Mouse (Mus musculus) embryonic facial prominence, embryonic 14.5 days (tissue): ENCODE results near the gene Galnt6. TPM values are rescaled to one million over a fixed set of nuclear protein-coding genes. Genes with fewer than 3 reads are reported as not detected.

ENCODE experiments used
- ATAC-seq: fragments of 200-750 bp; cut with Nextera tagmentation; 2 replicates; pipeline ENCODE4 v1.8.0; 2017; ENCODE audit warnings: low read depth, moderate number of reproducible peaks, moderate TSS enrichment
- DNase-seq: peaks from one replicate; pipeline ENCODE4 v3.0.0-alpha.2; 2015; ENCODE audit warnings: low spot score
- H3K27ac ChIP-seq: fragments of 300-500 bp; sonication (generic); replicated peaks from 2 replicates; pipeline ENCODE4 v1.5.1; 2014; ENCODE audit warnings: low read depth, mild to moderate bottlenecking, low read length, moderate library complexity
- H3K27me3 ChIP-seq: fragments of 300-500 bp; sonication (generic); replicated peaks from 2 replicates; pipeline ENCODE4 v1.6.1; 2014; ENCODE audit warnings: low read length; ENCODE audit not compliant: control insufficient read depth, insufficient read depth
- H3K36me3 ChIP-seq: fragments of 300-500 bp; sonication (generic); 2 replicates; pipeline ENCODE4 v1.6.1; 2014; ENCODE audit warnings: low read length, mixed read lengths; ENCODE audit not compliant: control insufficient read depth, insufficient read depth
- H3K4me1 ChIP-seq: fragments of 300-500 bp; sonication (generic); 2 replicates; pipeline ENCODE4 v1.6.1; 2014; ENCODE audit warnings: antibody characterized with exemption, low read length; ENCODE audit not compliant: control insufficient read depth, insufficient read depth
- H3K4me2 ChIP-seq: fragments of 300-500 bp; sonication (generic); 2 replicates; pipeline ENCODE4 v1.6.1; 2014; ENCODE audit warnings: low read depth, mild to moderate bottlenecking, low read length, moderate library complexity, mixed read lengths
- H3K4me3 ChIP-seq: fragments of 300-500 bp; sonication (generic); 2 replicates; pipeline ENCODE4 v1.5.1; 2014; ENCODE audit warnings: low read depth, mild to moderate bottlenecking, low read length
- H3K9ac ChIP-seq: fragments of 300-500 bp; sonication (generic); 2 replicates; pipeline ENCODE4 v1.6.1; 2014; ENCODE audit warnings: low read depth, mild to moderate bottlenecking, low read length, moderate library complexity, mixed read lengths
- H3K9me3 ChIP-seq: fragments of 300-500 bp; sonication (generic); 2 replicates; pipeline ENCODE4 v1.6.1; 2016; ENCODE audit warnings: low read length; ENCODE audit not compliant: control insufficient read depth
- WGBS: fragments of 180-500 bp; shearing (Covaris S2); extraction: QIAGEN DNeasy Blood & Tissue Kit; methylation state at CpG from one replicate; pipeline ENCODE4 v1.1.7; 2014; 5-methylcytosine and 5-hydroxymethylcytosine counted together
- polyA plus RNA-seq: library from polyadenylated mRNA; unstranded; fragments of >200 nt; fragmentation: Nextera tagmentation; extraction: Ambion mirVana; gene quantifications from 2 replicates; pipeline ENCODE4 v1.2.1, GENCODE M21; 2014

The Galnt6 gene
- polyA plus RNA-seq, 1 experiment from 2014 or later = 2.1 TPM

DNA sequence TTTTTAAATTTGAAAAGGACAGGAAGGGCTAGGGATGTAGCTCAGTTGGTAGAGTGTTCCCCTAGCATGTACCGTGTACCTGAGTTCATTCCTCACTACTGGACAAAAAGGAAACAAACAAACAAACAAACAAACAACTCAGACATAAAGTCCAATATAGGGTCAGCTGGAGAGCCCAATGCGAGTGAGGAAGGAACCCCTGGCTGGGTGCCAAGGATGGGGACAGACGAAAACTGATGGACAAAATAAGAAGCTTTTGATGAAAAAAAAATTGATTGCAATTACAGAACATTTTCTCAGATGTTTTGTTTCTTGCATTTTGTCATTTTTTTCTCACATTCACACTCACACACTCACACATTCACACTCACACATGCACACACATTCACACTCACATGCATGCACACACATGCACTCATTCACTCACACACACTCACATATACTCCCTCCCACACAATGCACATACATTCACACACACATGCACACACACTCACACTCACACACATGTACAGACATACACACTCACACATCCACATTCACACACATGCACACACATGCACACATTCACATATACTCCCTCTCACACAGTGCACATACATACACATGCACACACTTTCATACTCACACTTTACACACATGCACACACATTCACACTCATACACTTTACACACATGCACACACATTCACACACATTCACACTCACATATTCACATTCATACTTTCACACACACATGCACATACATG lies 26.9 kb upstream of the Galnt6 start:
- no peak overlapping the region for H3K4me2 ChIP-seq
- no peaks in the 10 kb centered on the region for H3K9me3 ChIP-seq
- no peaks in the 10 kb centered on the region for H3K36me3 ChIP-seq
- 71% methylated on average over 3 of the region's 3 CpGs for WGBS
- H3K4me3 ChIP-seq = no peak overlapping the region
- H3K27me3 ChIP-seq = no peaks in the 10 kb centered on the region
- no peak overlapping the region for H3K9ac ChIP-seq
- DNase-seq (no peak), ATAC-seq (no peak)
- no peak overlapping the region for H3K27ac ChIP-seq
- H3K4me1 ChIP-seq = 0 out of 2 replicates have a peak, but pooled peaks cover 3% of the 10 kb centered on the region

DNA sequence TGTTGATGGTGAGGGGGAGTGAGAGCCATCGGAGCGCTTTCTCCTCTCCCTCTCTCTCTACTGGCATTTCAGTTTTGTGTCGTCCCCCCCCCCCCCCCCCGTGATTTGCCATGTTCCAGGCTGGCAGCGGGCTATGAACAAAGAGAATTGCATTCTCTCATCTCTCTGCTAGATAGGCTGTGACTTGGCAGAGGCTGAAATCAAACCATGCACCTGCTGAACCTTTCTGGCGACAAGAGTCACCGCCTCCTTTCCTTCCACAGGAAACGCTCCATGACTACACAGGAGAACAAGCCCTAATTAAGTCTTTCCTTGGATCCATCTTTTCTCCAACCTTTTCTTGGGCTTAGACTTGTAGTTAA lies 26.3 kb upstream of the Galnt6 start:
- DNase-seq = no peak
- Histone ChIP-seq H3K4me2 (no peak overlapping the region), H3K36me3 (no peaks in the 10 kb centered on the region), H3K27me3 (no peaks in the 10 kb centered on the region), H3K27ac (no peak overlapping the region), H3K4me1 (no peaks in the 10 kb centered on the region), H3K4me3 (no peak overlapping the region), H3K9ac (0 out of 2 replicates have a peak overlapping the region, but pooled peaks have one; percentile 15), H3K9me3 (no peaks in the 10 kb centered on the region)
- WGBS = 48% methylated on average over 6 of the region's 8 CpGs
- no peak for ATAC-seq

DNA sequence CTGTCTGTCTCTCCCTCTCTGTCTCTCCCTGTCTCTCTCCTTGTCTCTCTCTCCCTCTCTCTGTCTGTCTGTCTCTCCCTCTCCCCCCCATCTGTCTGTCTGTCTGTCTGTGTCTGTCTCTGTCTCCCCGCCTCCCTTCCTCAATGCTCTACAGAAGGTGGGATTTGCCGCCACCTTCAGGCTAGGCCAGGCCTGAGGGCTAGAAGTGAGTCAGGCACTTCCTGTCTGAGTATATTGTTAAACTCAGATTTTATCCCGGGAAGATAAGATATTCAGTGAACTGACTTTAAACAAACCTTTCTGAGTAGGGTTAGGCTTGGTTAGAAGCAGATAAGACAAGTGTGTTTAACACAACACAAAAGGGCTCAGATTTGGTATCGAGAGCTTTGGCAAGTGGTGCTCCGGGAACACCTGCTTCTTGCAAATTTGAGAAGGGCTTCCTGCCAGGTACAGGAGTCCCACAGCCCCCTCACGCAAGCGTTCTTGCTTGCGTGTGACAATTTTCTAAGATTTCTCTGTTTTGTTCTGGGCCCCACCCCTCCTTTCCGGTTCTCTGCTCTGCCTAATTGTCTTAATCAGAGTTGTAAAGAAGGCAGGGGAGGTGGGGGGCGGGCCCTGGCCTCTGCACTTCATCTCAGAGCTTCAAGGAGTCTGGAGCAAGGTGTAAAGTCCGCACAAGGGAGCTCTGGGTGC lies 25.8 kb upstream of the Galnt6 start:
- Histone ChIP-seq H3K4me3 (no peak overlapping the region), H3K4me1 (no peaks in the 10 kb centered on the region), H3K27me3 (no peaks in the 10 kb centered on the region), H3K9ac (0 out of 2 replicates have a peak overlapping the region, but pooled peaks have one; percentile 15), H3K36me3 (no peaks in the 10 kb centered on the region), H3K27ac (no peak overlapping the region), H3K9me3 (no peaks in the 10 kb centered on the region), H3K4me2 (peak overlapping the region; percentile 1; the same call in 1 of the 2 replicates)
- 13% methylated on average over 11 of the region's 11 CpGs for WGBS
- DNase-seq (peak; percentile 55), ATAC-seq (peak; percentile 59)

GRCm38 (mm10) chr15:100754041-100754440 lies 24.9 kb upstream of the Galnt6 start:
- H3K27me3 ChIP-seq = no peaks in the 10 kb centered on the region
- H3K4me2 ChIP-seq = no peak overlapping the region
- DNase-seq (no peak), ATAC-seq (no peak)
- no peaks in the 10 kb centered on the region for H3K36me3 ChIP-seq
- H3K4me1 ChIP-seq = no peaks in the 10 kb centered on the region
- H3K9me3 ChIP-seq = no peaks in the 10 kb centered on the region
- 36% methylated on average over 7 of the region's 7 CpGs for WGBS
- H3K4me3 ChIP-seq = no peak overlapping the region
- no peak overlapping the region for H3K9ac ChIP-seq
- no peak overlapping the region for H3K27ac ChIP-seq

DNA sequence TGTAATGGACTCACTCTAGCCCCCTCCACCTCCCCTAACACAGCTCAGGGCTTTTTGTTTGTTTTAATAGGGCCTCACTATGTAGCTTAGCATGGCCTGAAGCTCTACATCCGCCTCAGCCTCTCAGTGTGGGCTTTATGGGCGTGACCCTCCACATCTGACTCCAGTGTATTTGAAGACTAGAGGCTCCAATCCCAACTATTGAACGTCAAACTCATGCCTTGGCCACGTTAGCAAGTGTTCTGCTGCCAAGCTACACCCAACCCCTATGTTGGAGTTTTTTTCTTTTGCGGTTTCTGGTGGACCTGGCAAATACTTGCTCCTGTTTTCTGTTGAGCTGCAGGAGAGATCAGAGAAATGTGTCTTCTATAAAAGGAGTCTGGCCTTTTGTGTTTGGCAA lies 23.9 kb upstream of the Galnt6 start:
- H3K4me3 ChIP-seq = no peak overlapping the region
- 54% methylated on average over 5 of the region's 5 CpGs for WGBS
- no peak overlapping the region for H3K27ac ChIP-seq
- no peaks in the 10 kb centered on the region for H3K27me3 ChIP-seq
- H3K9me3 ChIP-seq = no peaks in the 10 kb centered on the region
- no peaks in the 10 kb centered on the region for H3K4me1 ChIP-seq
- H3K4me2 ChIP-seq = no peak overlapping the region
- ATAC-seq = no peak
- no peak overlapping the region for H3K9ac ChIP-seq
- peak; percentile 3 for DNase-seq
- no peaks in the 10 kb centered on the region for H3K36me3 ChIP-seq

- Histone ChIP-seq H3K36me3 (no peaks in the 10 kb centered on the region), H3K9me3 (no peaks in the 10 kb centered on the region), H3K4me2 (no peak overlapping the region), H3K4me3 (no peak overlapping the region), H3K27ac (no peak overlapping the region), H3K9ac (no peak overlapping the region), H3K4me1 (peaks cover 4% of the 10 kb centered on the region; the same call in 1 of the 2 replicates), H3K27me3 (no peaks in the 10 kb centered on the region)
- DNase-seq = no peak
- no peak for ATAC-seq
- 79% methylated on average over 2 of the region's 2 CpGs for WGBS
Observed at GRCm38 (mm10) chr15:100752439-100752838, 23.3 kb upstream of the Galnt6 start.

GRCm38 (mm10) chr15:100749751-100750538 lies 20.8 kb upstream of the Galnt6 start:
- no peak for DNase-seq
- ATAC-seq = no peak
- no peaks in the 10 kb centered on the region for H3K36me3 ChIP-seq
- H3K4me2 ChIP-seq = no peak overlapping the region
- WGBS = 68% methylated on average over 10 of the region's 10 CpGs
- no peak overlapping the region for H3K4me3 ChIP-seq
- H3K9ac ChIP-seq = no peak overlapping the region
- H3K27me3 ChIP-seq = no peaks in the 10 kb centered on the region
- H3K9me3 ChIP-seq = no peaks in the 10 kb centered on the region
- H3K4me1 ChIP-seq = peaks cover 5% of the 10 kb centered on the region
- H3K27ac ChIP-seq = no peak overlapping the region

DNA sequence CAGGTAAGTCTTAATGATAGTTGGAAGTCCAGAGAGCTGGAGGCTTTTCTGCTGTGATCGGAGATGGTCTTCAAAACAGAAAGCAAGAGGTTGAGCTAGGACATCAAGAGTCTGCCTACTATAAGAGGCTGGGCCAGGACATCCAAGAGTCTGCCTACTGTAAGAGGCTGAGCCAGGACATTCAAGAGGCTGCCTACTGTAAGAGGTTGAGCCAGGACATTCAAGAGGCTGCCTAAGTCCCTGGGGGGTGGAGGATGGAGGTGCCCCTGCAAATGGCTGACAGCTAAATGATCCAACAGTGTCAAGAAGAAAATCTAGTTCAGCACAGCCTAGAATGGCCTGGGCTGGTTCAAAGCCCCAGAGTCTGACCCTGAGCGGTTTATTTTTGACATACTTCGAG lies 19.4 kb upstream of the Galnt6 start:
- Histone ChIP-seq H3K9me3 (no peaks in the 10 kb centered on the region), H3K4me3 (no peak overlapping the region), H3K27me3 (no peaks in the 10 kb centered on the region), H3K27ac (no peak overlapping the region), H3K4me2 (no peak overlapping the region), H3K36me3 (no peaks in the 10 kb centered on the region), H3K9ac (no peak overlapping the region), H3K4me1 (peaks cover 5% of the 10 kb centered on the region)
- 94% methylated on average over 3 of the region's 3 CpGs for WGBS
- ATAC-seq (no peak), DNase-seq (no peak)
